Mouse (Mus musculus) small intestine, adult 2 months (tissue): ENCODE results near the gene Polr2m.

Experiments
- CTCF ChIP-seq: fragments of 200-500 bp; IDR thresholded peaks from 2 replicates; pipeline ENCODE4 v1.5.1; 2012; ENCODE audit warnings: low read depth, mild to moderate bottlenecking, control low read depth, inconsistent platforms, low read length, moderate library complexity, mixed read lengths; ENCODE audit not compliant: insufficient replicate concordance, insufficient read length; ENCODE audit errors: extremely low read depth
- POLR2A ChIP-seq: fragments of 200-500 bp; IDR thresholded peaks from 2 replicates; pipeline ENCODE4 v1.6.1; 2012; ENCODE audit warnings: low read depth, mild to moderate bottlenecking, control low read depth, inconsistent platforms, low read length, moderate library complexity

GRCm38 (mm10) chr9:71493771-71494170 lies 8.0 kb upstream of the Polr2m start:
- TF ChIP-seq POLR2A (no peak), CTCF (no peak)
